Mouse (Mus musculus): ENCODE measurements around the gene Cyp3a11.
"Not testable (repeated sequence)": the region's sequence is repeated elsewhere in the genome, so short reads cannot be mapped to it uniquely, and the experiment has no call there.

The Cyp3a11 gene

GRCm38 (mm10) chr5:145879688-145880087 lies at the start of gene Cyp3a11:
Cyp3a11 (minus strand) TSS chr5:145879964.
- DNase-seq = no peak

DNA sequence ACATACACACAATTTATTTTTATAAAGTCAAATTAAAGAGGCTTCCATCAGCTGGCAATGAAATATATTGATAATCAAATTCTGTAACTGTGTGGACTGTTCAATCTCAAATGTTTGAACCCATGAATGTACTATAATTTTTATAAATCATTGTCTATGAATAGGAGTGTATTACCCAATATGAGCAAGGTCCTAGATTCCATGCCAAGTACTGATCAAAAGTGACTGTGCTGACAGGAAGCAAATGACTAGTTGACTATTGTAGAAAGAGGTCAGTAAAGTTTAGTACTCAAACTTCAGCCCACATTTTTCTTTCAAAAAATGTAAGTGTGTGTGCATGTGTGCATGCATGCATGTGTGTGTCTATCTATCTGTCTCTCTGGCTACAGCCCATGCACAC lies 33.1 kb upstream of the Cyp3a11 start:
- no peak for DNase-seq

DNA sequence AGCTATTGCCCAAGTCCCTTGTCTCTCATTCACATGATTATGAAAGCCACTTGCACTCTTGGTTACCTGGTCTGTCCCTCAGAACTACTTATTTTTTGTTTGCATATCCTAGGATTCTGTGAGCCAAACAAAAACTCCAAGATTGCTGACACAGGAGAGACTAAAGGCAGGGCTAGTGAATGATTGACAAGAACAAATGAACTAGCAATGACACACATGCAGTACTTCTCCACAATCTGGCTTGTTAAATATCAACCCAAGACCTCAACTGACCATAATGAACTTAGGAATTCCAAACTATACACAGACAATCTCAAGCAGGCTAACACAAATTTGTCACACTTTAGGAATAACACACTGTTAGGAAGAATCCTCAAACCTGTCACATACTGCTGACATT lies 32.0 kb upstream of the Cyp3a11 start:
- DNase-seq = no peak

GRCm38 (mm10) chr5:145906937-145907336 lies 27.2 kb upstream of the Cyp3a11 start:
- DNase-seq = not testable (repeated sequence)

GRCm38 (mm10) chr5:145904535-145904934 lies 24.8 kb upstream of the Cyp3a11 start:
- no peak for DNase-seq

DNA sequence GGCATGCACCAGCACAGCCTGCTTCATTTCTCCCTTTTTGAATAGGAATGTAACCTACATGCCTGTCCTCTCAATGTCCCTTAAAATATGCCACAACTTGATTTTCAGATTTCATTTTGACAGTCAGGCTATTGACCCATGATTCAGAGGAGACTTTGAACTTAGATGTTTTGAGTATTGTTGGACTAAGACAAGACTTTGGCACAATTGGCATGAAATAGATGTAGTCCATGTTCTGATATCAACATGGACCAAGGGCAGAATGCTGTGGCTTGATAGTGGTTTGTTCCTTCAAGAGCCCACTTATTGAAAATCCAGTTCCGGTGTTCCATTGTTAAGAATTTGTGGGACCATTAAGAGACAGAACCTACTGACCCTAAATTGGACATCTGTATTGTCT lies 23.6 kb upstream of the Cyp3a11 start:
- DNase-seq = no peak

GRCm38 (mm10) chr5:145900436-145900990 lies 20.7 kb upstream of the Cyp3a11 start:
- DNase-seq = no peak

DNA sequence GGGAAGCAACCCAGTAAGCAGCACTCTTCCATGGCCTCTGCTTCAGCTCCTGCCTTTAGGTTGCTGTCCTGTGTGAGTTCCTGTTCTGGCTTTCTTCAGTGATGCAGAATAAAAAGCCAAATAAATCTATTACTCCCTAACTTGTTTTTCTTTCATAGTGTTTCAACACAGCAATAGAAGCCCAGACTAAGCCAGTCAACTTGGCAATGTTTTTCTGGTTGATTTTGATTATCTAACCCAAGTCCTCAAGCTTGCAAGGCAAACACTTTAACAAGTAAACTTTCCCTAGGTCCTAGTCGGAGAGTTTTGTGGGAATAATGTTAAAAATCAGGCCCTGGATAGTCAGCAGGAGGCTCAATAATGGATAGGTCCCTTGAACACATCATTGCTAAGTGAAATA lies 17.5 kb upstream of the Cyp3a11 start:
- DNase-seq = no peak

DNA sequence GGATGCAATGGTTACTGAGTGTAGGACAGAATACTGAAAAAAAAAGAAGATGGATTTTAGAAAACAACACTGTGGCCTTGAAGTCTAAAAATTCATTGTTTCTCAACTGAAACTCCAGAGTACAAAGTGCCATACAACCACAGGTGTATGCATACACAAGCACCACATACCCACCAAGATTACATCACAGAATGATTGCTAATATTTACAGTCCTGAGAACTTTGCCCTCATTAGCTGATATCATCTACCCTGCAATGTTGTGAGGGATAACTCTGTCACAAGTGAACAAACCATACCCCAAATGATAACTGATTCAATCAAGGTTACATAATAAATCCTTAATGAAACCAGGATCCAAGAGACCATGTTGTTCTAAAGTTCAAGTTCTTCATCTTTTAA lies 1.4 kb upstream of the Cyp3a11 start:
- no peak for DNase-seq

DNA sequence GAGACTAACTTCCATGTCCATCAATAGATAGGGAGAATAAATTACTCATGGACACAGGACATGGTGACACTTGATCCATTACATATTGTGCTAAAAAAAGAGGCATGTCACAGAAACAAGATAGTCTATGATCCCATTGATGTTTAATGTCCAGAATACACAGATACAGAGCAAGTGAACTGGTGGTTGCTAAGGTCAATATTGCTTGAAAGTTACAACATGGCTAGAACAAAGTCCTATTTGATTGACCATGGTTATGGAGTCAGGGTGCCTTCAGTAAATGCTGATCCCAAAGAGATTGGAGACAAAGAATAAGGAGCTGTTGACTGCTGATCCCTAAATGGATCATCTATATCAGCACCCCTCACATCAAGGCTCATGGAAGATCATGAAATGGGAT lies 12.3 kb downstream of the Cyp3a11 start:
- DNase-seq = not testable (repeated sequence)

DNA sequence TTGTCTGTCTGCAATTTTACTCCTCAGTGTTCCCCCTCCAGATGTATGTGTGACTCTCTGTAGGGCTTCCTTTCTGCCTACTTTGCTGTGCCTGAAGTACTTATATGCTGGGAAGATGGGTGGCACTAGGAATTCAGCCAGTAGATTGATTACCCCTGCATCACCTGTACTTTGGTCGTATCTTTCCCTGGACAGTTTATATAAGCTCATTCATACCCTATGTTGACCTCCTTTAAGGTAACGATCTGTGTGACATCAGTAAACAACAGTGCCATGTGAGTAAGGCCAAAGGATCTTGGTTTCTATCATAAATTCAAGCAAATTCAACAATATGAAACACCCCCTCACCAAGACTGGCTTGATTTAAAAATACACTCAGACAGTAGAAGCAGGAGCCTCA lies 74.0 kb downstream of the Cyp3a11 start, which contains the start of gene Cyp3a44:
Cyp3a44 (minus strand) TSS at position 79 of the 400 bp plus-strand sequence.
- not testable (repeated sequence) for DNase-seq

Data from lung, adult 18-20 months (tissue).